Mouse (Mus musculus): ENCODE data around the gene Mup1.
"Not testable (repeated sequence)": the region's sequence is repeated elsewhere in the genome, so short reads cannot be mapped to it uniquely, and the experiment has no call there.

The Mup1 gene

GRCm38 (mm10) chr4:60501860-60502259 is at the start of gene Mup1:
Mup1 (minus strand) TSS chr4:60501960.
- DNase-seq: not testable (repeated sequence)

Measured in thymus, adult 18-20 months (tissue).